Mouse (Mus musculus) megakaryocyte, embryonic 14.5 days (primary cell): ENCODE measurements at regions not wholly inside any gene's neighbourhood (a gene's known extent, or its start where the extent isn't known, plus 50 kb on each side); places are given as distances from the start of the nearest gene placed in this dataset.

Experiments
- FLI1 ChIP-seq: IDR thresholded peaks from 2 replicates; pipeline ENCODE4 v1.6.1; 2012; ENCODE audit warnings: low read length, inconsistent platforms, mixed read lengths
- GATA1 ChIP-seq: IDR thresholded peaks from 3 replicates; pipeline ENCODE4 v1.6.1; 2012; ENCODE audit warnings: mixed read lengths, low read length, inconsistent platforms, borderline replicate concordance

DNA sequence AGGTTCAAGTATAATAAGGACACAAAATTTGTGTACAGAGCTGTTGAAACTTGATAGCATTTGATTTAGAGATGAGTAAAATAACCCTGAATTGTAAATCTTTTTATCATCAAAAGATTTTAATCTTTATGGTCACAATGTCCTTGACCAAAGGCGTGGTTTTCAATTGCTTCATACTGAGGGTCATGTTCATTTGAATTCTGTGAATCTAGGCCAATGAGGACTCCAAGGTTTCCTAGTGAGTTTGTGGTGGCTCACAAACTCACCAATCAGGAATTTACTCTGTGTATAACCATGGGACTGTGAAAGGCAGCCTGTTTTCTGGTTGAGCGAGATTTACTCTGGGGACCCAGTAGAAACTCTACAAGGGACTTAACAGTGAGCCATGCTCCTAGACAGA is 1269.2 kb downstream of the Gsdmc2 start:
- no peak for TF ChIP-seq FLI1
- no peak for TF ChIP-seq GATA1
